Mouse (Mus musculus): Measurements from ENCODE around the gene Sptbn1. TPM values are rescaled to one million over a fixed set of nuclear protein-coding genes. Genes with fewer than 3 reads are reported as not detected.

Sptbn1 gene
- total and polyA plus RNA-seq, 2 experiments from 2014 or later: 150 to 328 TPM

GRCm38 (mm10) chr11:30232082-30232481 is 35.9 kb downstream of the Sptbn1 start:
- H3K4me2 ChIP-seq (ENCODE audit: low read depth): no peak overlapping the region
- H3K36me3 ChIP-seq (ENCODE audit: insufficient read depth): peaks cover 7% of the 10 kb centered on the region
- 0 out of 2 replicates have a peak, but pooled peaks cover 4% of the 10 kb centered on the region for H3K4me1 ChIP-seq (ENCODE audit: insufficient read depth)
- no peak overlapping the region for H3K27ac ChIP-seq (ENCODE audit: low read depth, low read length)
- no peaks in the 10 kb centered on the region for H3K9me3 ChIP-seq (ENCODE audit: low read length)
- H3K4me3 ChIP-seq (ENCODE audit: low read depth, low read length): no peak overlapping the region
- H3K27me3 ChIP-seq (ENCODE audit: insufficient read depth, low read length): no peaks in the 10 kb centered on the region
- TF ChIP-seq CTCF (IDR thresholded peaks at IDR 0.05; ENCODE audit: low read depth): no peak
- no peak overlapping the region for H3K9ac ChIP-seq
- WGBS: 58% methylated on average over 2 of the region's 2 CpGs
- no peak for ATAC-seq
- no peak for DNase-seq

GRCm38 (mm10) chr11:30231336-30231735 is 36.6 kb downstream of the Sptbn1 start:
- TF ChIP-seq CTCF (IDR thresholded peaks at IDR 0.05; ENCODE audit: low read depth): no peak
- Histone ChIP-seq H3K9me3 (ENCODE audit: low read length) (no peaks in the 10 kb centered on the region), H3K4me2 (ENCODE audit: low read depth) (no peak overlapping the region), H3K4me1 (ENCODE audit: insufficient read depth) (0 out of 2 replicates have a peak, but pooled peaks cover 4% of the 10 kb centered on the region), H3K27me3 (ENCODE audit: insufficient read depth, low read length) (no peaks in the 10 kb centered on the region), H3K4me3 (ENCODE audit: low read depth, low read length) (no peak overlapping the region), H3K36me3 (ENCODE audit: insufficient read depth) (peaks cover 7% of the 10 kb centered on the region), H3K9ac (no peak overlapping the region), H3K27ac (ENCODE audit: low read depth, low read length) (no peak overlapping the region)
- DNase-seq (no peak), ATAC-seq (no peak)
- 88% methylated on average over 3 of the region's 3 CpGs for WGBS

- 0 out of 2 replicates have a peak, but pooled peaks cover 4% of the 10 kb centered on the region for H3K4me1 ChIP-seq (ENCODE audit: insufficient read depth)
- ATAC-seq (no peak), DNase-seq (no peak)
- TF ChIP-seq CTCF (IDR thresholded peaks at IDR 0.05; ENCODE audit: low read depth): no peak
- no peak overlapping the region for H3K4me2 ChIP-seq (ENCODE audit: low read depth)
- H3K9ac ChIP-seq: no peak overlapping the region
- H3K4me3 ChIP-seq (ENCODE audit: low read depth, low read length): no peak overlapping the region
- WGBS: 79% methylated on average over 4 of the region's 4 CpGs
- H3K36me3 ChIP-seq (ENCODE audit: insufficient read depth): peaks cover 2% of the 10 kb centered on the region
- H3K27ac ChIP-seq (ENCODE audit: low read depth, low read length): no peak overlapping the region
- no peaks in the 10 kb centered on the region for H3K27me3 ChIP-seq (ENCODE audit: insufficient read depth, low read length)
- H3K9me3 ChIP-seq (ENCODE audit: low read length): no peaks in the 10 kb centered on the region
These were observed 37.6 kb downstream of the Sptbn1 start for GRCm38 (mm10) chr11:30230330-30230771.

GRCm38 (mm10) chr11:30226756-30227155 is 41.2 kb downstream of the Sptbn1 start:
- Histone ChIP-seq H3K4me1 (ENCODE audit: insufficient read depth) (no peaks in the 10 kb centered on the region), H3K4me2 (ENCODE audit: low read depth) (no peak overlapping the region), H3K27ac (ENCODE audit: low read depth, low read length) (no peak overlapping the region), H3K36me3 (ENCODE audit: insufficient read depth) (no peaks in the 10 kb centered on the region), H3K9me3 (ENCODE audit: low read length) (no peaks in the 10 kb centered on the region), H3K9ac (no peak overlapping the region), H3K27me3 (ENCODE audit: insufficient read depth, low read length) (no peaks in the 10 kb centered on the region), H3K4me3 (ENCODE audit: low read depth, low read length) (no peak overlapping the region)
- ATAC-seq (no peak), DNase-seq (no peak)
- WGBS: 72% methylated on average over 2 of the region's 2 CpGs
- TF ChIP-seq CTCF (IDR thresholded peaks at IDR 0.05; ENCODE audit: low read depth): no peak

GRCm38 (mm10) chr11:30224599-30224998 is 43.4 kb downstream of the Sptbn1 start:
- no peak overlapping the region for H3K4me2 ChIP-seq (ENCODE audit: low read depth)
- no peak for TF ChIP-seq CTCF (IDR thresholded peaks at IDR 0.05; ENCODE audit: low read depth)
- no peaks in the 10 kb centered on the region for H3K4me1 ChIP-seq (ENCODE audit: insufficient read depth)
- no peak overlapping the region for H3K4me3 ChIP-seq (ENCODE audit: low read depth, low read length)
- no peaks in the 10 kb centered on the region for H3K36me3 ChIP-seq (ENCODE audit: insufficient read depth)
- no peaks in the 10 kb centered on the region for H3K9me3 ChIP-seq (ENCODE audit: low read length)
- H3K27ac ChIP-seq (ENCODE audit: low read depth, low read length): no peak overlapping the region
- no peak overlapping the region for H3K9ac ChIP-seq
- DNase-seq: no peak
- no peak for ATAC-seq
- no peaks in the 10 kb centered on the region for H3K27me3 ChIP-seq (ENCODE audit: insufficient read depth, low read length)

GRCm38 (mm10) chr11:30222636-30223035 is 45.3 kb downstream of the Sptbn1 start:
- 32% methylated on average over 2 of the region's 2 CpGs for WGBS
- ATAC-seq (no peak), DNase-seq (no peak)
- no peak overlapping the region for H3K27ac ChIP-seq (ENCODE audit: low read depth, low read length)
- H3K4me2 ChIP-seq (ENCODE audit: low read depth): no peak overlapping the region
- no peak for TF ChIP-seq CTCF (IDR thresholded peaks at IDR 0.05; ENCODE audit: low read depth)
- no peaks in the 10 kb centered on the region for H3K4me1 ChIP-seq (ENCODE audit: insufficient read depth)
- H3K27me3 ChIP-seq (ENCODE audit: insufficient read depth, low read length): no peaks in the 10 kb centered on the region
- no peak overlapping the region for H3K9ac ChIP-seq
- H3K9me3 ChIP-seq (ENCODE audit: low read length): no peaks in the 10 kb centered on the region
- H3K36me3 ChIP-seq (ENCODE audit: insufficient read depth): no peaks in the 10 kb centered on the region; the same call in 1 of the 2 replicates
- no peak overlapping the region for H3K4me3 ChIP-seq (ENCODE audit: low read depth, low read length)

- WGBS: 86% methylated on average over 5 of the region's 5 CpGs
- Histone ChIP-seq H3K27me3 (ENCODE audit: insufficient read depth, low read length) (no peaks in the 10 kb centered on the region), H3K4me1 (ENCODE audit: insufficient read depth) (no peaks in the 10 kb centered on the region), H3K9ac (no peak overlapping the region), H3K27ac (ENCODE audit: low read depth, low read length) (no peak overlapping the region), H3K4me3 (ENCODE audit: low read depth, low read length) (no peak overlapping the region), H3K9me3 (ENCODE audit: low read length) (no peaks in the 10 kb centered on the region), H3K36me3 (ENCODE audit: insufficient read depth) (peaks cover under 1% of the 10 kb centered on the region; the same call in 1 of the 2 replicates), H3K4me2 (ENCODE audit: low read depth) (no peak overlapping the region)
- ATAC-seq (no peak), DNase-seq (no peak)
- no peak for TF ChIP-seq CTCF (IDR thresholded peaks at IDR 0.05; ENCODE audit: low read depth)
These were observed 46.9 kb downstream of the Sptbn1 start for GRCm38 (mm10) chr11:30221043-30221442.

Data from forebrain, postnatal 0 days (tissue).